Mouse (Mus musculus) kidney, adult 11 months (tissue): ENCODE measurements at regions not wholly inside any gene's neighbourhood (a gene's known extent, or its start where the extent isn't known, plus 50 kb on each side); places are given as distances from the start of the nearest gene placed in this dataset.
A peak's percentile ranks its signal among the peaks of the same experiment; 100 is the strongest.
"Not testable (repeated sequence)": the region's sequence is repeated elsewhere in the genome, so short reads cannot be mapped to it uniquely, and the experiment has no call there.

ENCODE experiments used
- DNase-seq: peaks from one replicate; pipeline ENCODE4 v3.0.0; 2022

DNA sequence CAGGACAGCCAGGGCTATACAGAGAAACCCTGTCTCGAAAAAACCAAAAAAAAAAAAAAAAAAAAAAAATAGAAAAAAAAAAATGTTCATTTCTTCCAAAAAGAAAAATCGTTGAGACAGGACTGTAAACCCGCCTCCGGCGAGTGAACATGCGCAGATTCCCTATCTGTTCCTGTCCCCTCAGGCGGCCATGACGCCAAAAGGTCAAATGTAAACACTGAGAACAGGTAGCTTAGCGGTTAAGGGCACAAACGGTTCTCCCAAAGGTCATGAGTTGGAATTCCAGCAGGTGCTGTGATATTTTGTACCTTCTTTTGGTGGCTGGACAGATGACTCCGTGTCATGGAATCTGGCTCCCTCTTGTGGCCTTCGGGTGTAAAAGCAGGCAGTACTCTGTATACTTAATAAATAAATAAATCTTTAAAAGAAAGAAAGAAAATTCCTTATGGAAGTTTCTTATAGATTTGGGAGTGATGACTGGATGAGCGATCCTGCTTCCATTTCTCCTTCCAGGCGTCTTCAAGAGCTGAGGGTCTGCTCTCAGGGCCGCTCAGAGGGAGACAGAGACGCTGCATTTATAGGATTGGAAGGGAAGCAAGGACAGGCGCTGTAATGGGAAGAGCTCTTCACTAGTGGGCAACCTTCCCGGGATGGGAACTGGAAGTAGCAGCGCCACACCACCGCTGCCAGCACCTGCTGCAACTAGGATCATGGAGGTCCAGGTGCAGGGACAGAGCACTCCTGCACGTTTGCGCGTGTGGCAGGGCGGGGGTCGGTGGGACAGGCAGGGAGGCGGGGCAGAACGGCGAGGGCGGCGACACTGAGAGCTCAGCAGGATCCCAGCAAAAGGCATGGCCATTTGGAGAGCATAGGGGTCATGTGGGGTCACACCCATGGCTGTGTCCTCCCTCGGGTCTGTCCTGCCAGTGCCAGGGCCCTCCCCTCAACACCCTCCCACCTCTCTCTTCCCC lies 189.2 kb upstream of the Gm10767 start:
- DNase-seq, result not testable (repeated sequence)

GRCm38 (mm10) chr13:66711010-66711409 lies 193.7 kb upstream of the Gm10767 start:
- not testable (repeated sequence) for DNase-seq

DNA sequence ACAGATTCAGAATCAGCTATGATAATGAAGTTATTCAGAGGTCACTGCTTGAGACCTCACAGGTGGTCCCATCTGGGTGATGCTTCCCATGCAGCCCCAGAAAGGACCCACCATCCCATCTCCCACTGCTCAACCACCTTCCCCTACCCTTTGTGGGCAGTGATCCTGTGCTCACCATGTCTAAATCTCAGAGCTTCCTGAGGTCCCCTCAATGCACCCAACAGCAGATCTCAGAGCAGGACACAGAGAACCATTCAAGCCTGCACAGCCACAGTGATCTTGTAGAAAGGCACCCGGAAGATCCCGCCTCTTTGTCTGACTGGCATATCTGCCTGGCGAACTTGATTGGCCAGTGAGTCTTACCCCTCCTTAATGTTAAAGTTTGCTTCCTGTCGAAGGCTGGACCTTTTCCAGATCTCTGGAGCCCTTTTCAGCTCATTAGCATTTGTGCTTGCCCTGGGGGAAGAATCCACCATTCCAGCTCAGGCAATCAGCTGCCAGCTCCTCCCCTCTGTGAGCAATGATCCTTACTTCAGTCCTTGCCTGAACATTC lies 206.7 kb upstream of the Gm10767 start:
- not testable (repeated sequence) for DNase-seq

DNA sequence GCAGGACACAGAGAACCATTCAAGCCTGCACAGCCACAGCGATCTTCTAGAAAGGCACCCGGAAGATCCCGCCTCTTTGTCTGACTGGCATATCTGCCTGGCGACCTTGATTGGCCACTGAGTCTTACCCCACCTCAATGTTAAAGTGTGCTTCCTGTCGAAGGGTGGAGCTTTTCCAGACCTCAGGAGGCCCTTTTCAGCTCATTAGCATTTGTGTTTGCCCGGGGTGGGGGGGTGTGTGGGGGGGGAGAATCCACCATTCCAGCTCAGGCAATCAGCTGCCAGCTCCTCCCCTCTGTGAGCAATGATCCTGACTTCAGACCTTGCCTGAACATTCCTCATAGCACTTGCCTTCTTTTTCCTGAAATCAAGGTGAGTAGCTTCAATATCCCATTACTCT lies 223.9 kb upstream of the Gm10767 start:
- DNase-seq, result not testable (repeated sequence)

- DNase-seq, result not testable (repeated sequence)
Measured at GRCm38 (mm10) chr13:66642245-66642644, 201.3 kb upstream of the 2410141K09Rik start.

GRCm38 (mm10) chr13:66625761-66626160 lies 184.8 kb upstream of the 2410141K09Rik start:
- DNase-seq, result not testable (repeated sequence)

- peak; percentile 19 for DNase-seq
Measured at GRCm38 (mm10) chr13:66586041-66586440, 145.1 kb upstream of the 2410141K09Rik start.

DNA sequence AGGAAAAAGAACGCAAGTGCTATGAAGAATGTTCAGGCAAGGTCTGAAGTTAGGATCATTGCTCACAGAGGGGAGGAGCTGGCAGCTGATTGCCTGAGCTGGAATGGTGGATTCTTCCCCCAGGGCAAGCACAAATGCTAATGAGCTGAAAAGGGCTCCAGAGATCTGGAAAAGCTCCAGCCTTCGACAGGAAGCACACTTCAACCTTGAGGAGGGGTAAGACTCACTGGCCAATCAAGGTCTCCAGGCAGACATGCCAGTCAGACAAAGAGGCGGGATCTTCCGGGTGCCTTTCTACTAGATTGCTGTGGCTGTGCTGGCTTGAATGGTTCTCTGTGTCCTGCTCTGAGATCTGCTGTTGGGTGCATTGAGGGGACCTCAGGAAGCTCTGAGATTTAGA lies 122.7 kb upstream of the 2410141K09Rik start:
- DNase-seq, result not testable (repeated sequence)

GRCm38 (mm10) chr13:66556397-66556796 lies 115.5 kb upstream of the 2410141K09Rik start:
- not testable (repeated sequence) for DNase-seq

- DNase-seq, result not testable (repeated sequence)
Measured at GRCm38 (mm10) chr13:66547951-66548350, 107.0 kb upstream of the 2410141K09Rik start.

DNA sequence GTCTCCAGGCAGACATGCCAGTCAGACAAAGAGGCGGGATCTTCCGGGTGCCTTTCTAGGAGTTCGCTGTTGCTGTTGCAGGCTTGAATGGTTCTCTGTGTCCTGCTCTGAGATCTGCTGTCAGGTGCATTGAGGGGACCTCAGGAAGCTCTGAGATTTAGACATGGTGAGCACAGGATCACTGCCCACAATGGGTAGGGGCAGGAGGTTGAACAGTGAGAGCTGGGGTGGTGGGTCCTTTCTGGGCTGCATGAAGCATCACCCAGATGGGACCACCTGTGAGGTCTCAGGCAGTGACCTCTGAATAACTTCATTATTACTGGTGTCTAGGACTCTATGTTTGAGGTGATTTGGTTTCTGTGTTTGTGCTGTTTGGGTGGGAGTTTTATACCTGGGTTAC lies 78.7 kb upstream of the 2410141K09Rik start:
- not testable (repeated sequence) for DNase-seq
